Mouse (Mus musculus): ENCODE data around the gene Cntfr.

- TF ChIP-seq CTCF (IDR thresholded peaks at IDR 0.05; ENCODE audit: control insufficient read depth, insufficient read depth, insufficient replicate concordance, low read depth, low read length) (no peak), POLR2A (IDR thresholded peaks at IDR 0.05; ENCODE audit: control insufficient read depth, low read depth, low read length) (no peak)
Measured at GRCm38 (mm10) chr4:41658566-41659384, 38.1 kb downstream of the Cntfr start.
